Mouse (Mus musculus) heart, embryonic 14.5 days (tissue): Measurements from ENCODE around the gene Pdlim1. TPM values are rescaled to one million over a fixed set of nuclear protein-coding genes. Genes with fewer than 3 reads are reported as not detected.

Source experiments
- ATAC-seq: fragments of 200-750 bp; cut with Nextera tagmentation; 2 replicates; pipeline ENCODE4 v1.8.0; 2017; ENCODE audit warnings: low read depth, moderate TSS enrichment; ENCODE audit not compliant: insufficient number of reproducible peaks, insufficient read depth, low FRiP score
- H3K27ac ChIP-seq, 2 experiments: fragments of 200-500 bp in 1 of 2; fragments of 300-500 bp in 1 of 2; sonication (generic) in 1 of 2; replicated peaks in 1 of 2; 2 replicates each; pipeline ENCODE4 v1.5.1; 2012 to 2014; ENCODE audit warnings: low read depth in 2 of 2, low read length in 2 of 2, control low read depth in 1 of 2, mild to moderate bottlenecking in 1 of 2, mixed read lengths in 1 of 2; ENCODE audit not compliant: control insufficient read depth in 1 of 2, insufficient read depth in 1 of 2
- H3K27me3 ChIP-seq: fragments of 300-500 bp; sonication (generic); 2 replicates; pipeline ENCODE4 v1.6.1; 2014; ENCODE audit warnings: mild to moderate bottlenecking, low read length, control low read depth; ENCODE audit not compliant: control insufficient read depth, insufficient read depth
- H3K36me3 ChIP-seq: fragments of 300-500 bp; sonication (generic); 2 replicates; pipeline ENCODE4 v1.6.1; 2014; ENCODE audit warnings: mild to moderate bottlenecking, control low read depth, low read length, mixed read lengths; ENCODE audit not compliant: control insufficient read depth, insufficient read depth
- H3K4me1 ChIP-seq, 2 experiments: fragments of 200-500 bp in 1 of 2; fragments of 300-500 bp in 1 of 2; sonication (generic) in 1 of 2; 2 replicates each; pipeline ENCODE4 v1.6.1; 2012 to 2014; ENCODE audit warnings: low read length in 2 of 2, control low read depth in 1 of 2, mixed read lengths in 1 of 2; ENCODE audit not compliant: control insufficient read depth in 2 of 2, insufficient read depth in 2 of 2
- H3K4me2 ChIP-seq: fragments of 300-500 bp; sonication (generic); 2 replicates; pipeline ENCODE4 v1.6.1; 2014; ENCODE audit warnings: mild to moderate bottlenecking, low read length
- H3K4me3 ChIP-seq, 2 experiments: fragments of 200-500 bp in 1 of 2; fragments of 300-500 bp in 1 of 2; sonication (generic) in 1 of 2; 2 replicates each; pipeline ENCODE4 v1.5.1; 2012 to 2014; ENCODE audit warnings: low read length in 2 of 2, mild to moderate bottlenecking in 2 of 2, control low read depth in 1 of 2, low read depth in 1 of 2, moderate library complexity in 1 of 2; ENCODE audit not compliant: control insufficient read depth in 1 of 2, insufficient read depth in 1 of 2
- H3K9ac ChIP-seq: fragments of 300-500 bp; sonication (generic); 2 replicates; pipeline ENCODE4 v1.6.1; 2014; ENCODE audit warnings: mild to moderate bottlenecking, low read length
- H3K9me3 ChIP-seq: fragments of 300-500 bp; sonication (generic); 2 replicates; pipeline ENCODE4 v1.6.1; 2016; ENCODE audit warnings: low read length, control low read depth; ENCODE audit not compliant: control insufficient read depth
- WGBS: fragments of 180-500 bp; shearing (Covaris S2); extraction: QIAGEN DNeasy Blood & Tissue Kit; methylation state at CpG from one replicate; pipeline ENCODE4 v1.1.7; 2014; 5-methylcytosine and 5-hydroxymethylcytosine counted together
- polyA plus RNA-seq: library from polyadenylated mRNA; unstranded; fragments of >200 nt; fragmentation: Nextera tagmentation; extraction: Ambion mirVana; gene quantifications from 2 replicates; pipeline ENCODE4 v1.2.1, GENCODE M21; 2014

Gene Pdlim1
- polyA plus RNA-seq, 1 experiment from 2014 or later, result 278 TPM

- peaks cover 36 to 46% of the 10 kb centered on the region in 2 experiments for H3K4me1 ChIP-seq
- 30% methylated on average over 14 of the region's 14 CpGs for WGBS
- H3K4me2 ChIP-seq, result peak overlapping the region; percentile 0; the same call in 1 of the 2 replicates
- H3K4me3 ChIP-seq, result no peak overlapping the region
- peak; percentile 66 for ATAC-seq
- peak overlapping the region; percentile 54; the same call in 1 of the 2 replicates for H3K9ac ChIP-seq
- peaks cover 19% of the 10 kb centered on the region for H3K36me3 ChIP-seq
- H3K27me3 ChIP-seq, result no peaks in the 10 kb centered on the region
- H3K27ac ChIP-seq, result peak overlapping the region; percentile 69 to 89
- H3K9me3 ChIP-seq, result no peaks in the 10 kb centered on the region
Measured at GRCm38 (mm10) chr19:40240838-40241689, 30.6 kb downstream of the Pdlim1 start.

GRCm38 (mm10) chr19:40240360-40240759, 31.3 kb downstream of the Pdlim1 start:
- Histone ChIP-seq H3K9ac (no peak overlapping the region; the same call in 1 of the 2 replicates), H3K27ac (peak overlapping the region; percentile 69 to 89), H3K4me2 (no peak overlapping the region), H3K36me3 (peaks cover 21% of the 10 kb centered on the region), H3K4me3 (no peak overlapping the region), H3K27me3 (no peaks in the 10 kb centered on the region), H3K4me1 (peaks cover 36 to 46% of the 10 kb centered on the region in 2 experiments), H3K9me3 (no peaks in the 10 kb centered on the region)
- peak; percentile 27; the same call in 1 of the 2 replicates for ATAC-seq
- 47% methylated on average over 6 of the region's 6 CpGs for WGBS

GRCm38 (mm10) chr19:40238175-40238850, 33.3 kb downstream of the Pdlim1 start:
- H3K27me3 ChIP-seq, result no peaks in the 10 kb centered on the region
- no peaks in the 10 kb centered on the region for H3K9me3 ChIP-seq
- H3K9ac ChIP-seq, result no peak overlapping the region
- H3K4me1 ChIP-seq, result peaks cover 29 to 39% of the 10 kb centered on the region in 2 experiments
- no peak for ATAC-seq
- H3K36me3 ChIP-seq, result peaks cover 16% of the 10 kb centered on the region
- no peak overlapping the region for H3K4me3 ChIP-seq
- no peak overlapping the region for H3K27ac ChIP-seq
- H3K4me2 ChIP-seq, result no peak overlapping the region
- 69% methylated on average over 6 of the region's 6 CpGs for WGBS

- Histone ChIP-seq H3K27ac (no peak overlapping the region), H3K27me3 (no peaks in the 10 kb centered on the region), H3K36me3 (peaks cover 39% of the 10 kb centered on the region), H3K4me1 (no peaks in the 10 kb centered on the region), H3K4me2 (no peak overlapping the region), H3K4me3 (no peak overlapping the region), H3K9me3 (no peaks in the 10 kb centered on the region), H3K9ac (no peak overlapping the region)
- 94% methylated on average over 2 of the region's 2 CpGs for WGBS
- ATAC-seq, result no peak
Measured at GRCm38 (mm10) chr19:40232560-40232959, 39.1 kb downstream of the Pdlim1 start.

GRCm38 (mm10) chr19:40231825-40232541, 39.7 kb downstream of the Pdlim1 start:
- H3K4me1 ChIP-seq, result no peaks in the 10 kb centered on the region
- H3K36me3 ChIP-seq, result peaks cover 43% of the 10 kb centered on the region
- H3K9ac ChIP-seq, result no peak overlapping the region
- WGBS, result 75% methylated on average over 7 of the region's 7 CpGs
- no peak overlapping the region for H3K4me2 ChIP-seq
- no peak overlapping the region for H3K27ac ChIP-seq
- no peaks in the 10 kb centered on the region for H3K27me3 ChIP-seq
- no peak overlapping the region for H3K4me3 ChIP-seq
- no peak for ATAC-seq
- no peaks in the 10 kb centered on the region for H3K9me3 ChIP-seq

- ATAC-seq, result no peak
- 88% methylated on average over 13 of the region's 13 CpGs for WGBS
- H3K27ac ChIP-seq, result no peak overlapping the region
Measured at GRCm38 (mm10) chr19:40231074-40231738, 40.4 kb downstream of the Pdlim1 start.

More at GRCm38 (mm10) chr19:40231074-40231738, 40.4 kb downstream of the Pdlim1 start:
- Histone ChIP-seq H3K4me3 (no peak overlapping the region), H3K9ac (no peak overlapping the region), H3K27me3 (no peaks in the 10 kb centered on the region), H3K4me2 (no peak overlapping the region), H3K9me3 (no peaks in the 10 kb centered on the region), H3K4me1 (no peaks in the 10 kb centered on the region), H3K36me3 (peaks cover 50% of the 10 kb centered on the region)
